Mouse (Mus musculus) midbrain, postnatal 0 days (tissue): ENCODE measurements around the gene Prss48. TPM values are rescaled to one million over a fixed set of nuclear protein-coding genes. Genes with fewer than 3 reads are reported as not detected.

Source experiments
- ATAC-seq: fragments of 200-750 bp; cut with Nextera tagmentation; 2 replicates; pipeline ENCODE4 v1.8.0; 2017; ENCODE audit warnings: moderate number of reproducible peaks, mild to moderate bottlenecking, moderate TSS enrichment, moderate library complexity; ENCODE audit not compliant: low FRiP score
- DNase-seq: peaks from one replicate; pipeline ENCODE4 v3.0.0-alpha.2; 2015; ENCODE audit warnings: low spot score
- H3K27ac ChIP-seq: fragments of 300-500 bp; sonication (generic); 2 replicates; pipeline ENCODE4 v1.5.1; 2014; ENCODE audit warnings: low read depth, mild to moderate bottlenecking, low read length, mixed read lengths
- H3K27me3 ChIP-seq: fragments of 300-500 bp; sonication (generic); 2 replicates; pipeline ENCODE4 v1.6.1; 2014; ENCODE audit warnings: low read length, control low read depth, mixed read lengths; ENCODE audit not compliant: insufficient read depth
- H3K36me3 ChIP-seq: fragments of 300-500 bp; sonication (generic); 2 replicates; pipeline ENCODE4 v1.6.1; 2014; ENCODE audit warnings: low read length, control low read depth, mixed read lengths; ENCODE audit not compliant: insufficient read depth
- H3K4me1 ChIP-seq: fragments of 300-500 bp; sonication (generic); 2 replicates; pipeline ENCODE4 v1.6.1; 2014; ENCODE audit warnings: mild to moderate bottlenecking, control low read depth, antibody characterized with exemption, low read length, mixed read lengths; ENCODE audit not compliant: insufficient read depth
- H3K4me2 ChIP-seq: fragments of 300-500 bp; sonication (generic); 2 replicates; pipeline ENCODE4 v1.6.1; 2014; ENCODE audit warnings: low read depth, mild to moderate bottlenecking, low read length, mixed read lengths; ENCODE audit not compliant: poor library complexity, severe bottlenecking
- H3K4me3 ChIP-seq: fragments of 300-500 bp; sonication (generic); 2 replicates; pipeline ENCODE4 v1.5.1; 2014; ENCODE audit warnings: low read depth, mild to moderate bottlenecking, low read length, moderate library complexity
- H3K9ac ChIP-seq: fragments of 300-500 bp; sonication (generic); replicated peaks from 2 replicates; pipeline ENCODE4 v1.6.1; 2014; ENCODE audit warnings: mild to moderate bottlenecking, low read length, moderate library complexity, mixed read lengths; ENCODE audit not compliant: poor library complexity, severe bottlenecking
- H3K9me3 ChIP-seq: fragments of 300-500 bp; sonication (generic); 2 replicates; pipeline ENCODE4 v1.6.1; 2016; ENCODE audit warnings: low read length, control low read depth
- CTCF ChIP-seq: IDR thresholded peaks from 2 replicates; pipeline ENCODE4 v1.5.1; 2016; ENCODE audit warnings: antibody characterized with exemption, mild to moderate bottlenecking
- WGBS: fragments of 180-500 bp; shearing (Covaris S2); extraction: QIAGEN DNeasy Blood & Tissue Kit; methylation state at CpG from one replicate; pipeline ENCODE4 v1.1.7; 2014; 5-methylcytosine and 5-hydroxymethylcytosine counted together
- polyA plus RNA-seq: library from polyadenylated mRNA; unstranded; fragments of >200 nt; fragmentation: Nextera tagmentation; extraction: Ambion mirVana; gene quantifications from 2 replicates; pipeline ENCODE4 v1.2.1, GENCODE M21; 2015
- total RNA-seq: library from RNA; depleted of rRNA; stranded (reverse); fragments of >200 nt; gene quantifications from 2 replicates; pipeline ENCODE4 v1.2.3, GENCODE M21; 2014; rRNA removed

Prss48 gene
- total RNA-seq (not detected in 2 replicates), polyA plus RNA-seq (not detected in 2 replicates)

GRCm38 (mm10) chr3:86002423-86002822 lies at the start of gene Prss48:
Gene Prss48 (minus strand): TSS chr3:86002491.
- H3K36me3 ChIP-seq, result no peaks in the 10 kb centered on the region
- WGBS, result 75% methylated on average over 17 of the region's 17 CpGs
- H3K4me3 ChIP-seq, result no peak within 1 kb of the TSS
- peak; percentile 44 for TF ChIP-seq CTCF
- no peak within 1 kb of the TSS for H3K4me2 ChIP-seq
- H3K27me3 ChIP-seq, result no peaks in the 10 kb centered on the region
- DNase-seq, result no peak
- H3K9ac ChIP-seq, result no peak within 1 kb of the TSS
- no peaks in the 10 kb centered on the region for H3K4me1 ChIP-seq
- no peaks in the 10 kb centered on the region for H3K9me3 ChIP-seq
- H3K27ac ChIP-seq, result no peak within 1 kb of the TSS
- no peak for ATAC-seq

- Histone ChIP-seq H3K27me3 (no peaks in the 10 kb centered on the region), H3K9ac (no peak overlapping the region), H3K36me3 (no peaks in the 10 kb centered on the region), H3K4me1 (no peaks in the 10 kb centered on the region), H3K9me3 (no peaks in the 10 kb centered on the region), H3K27ac (no peak overlapping the region), H3K4me2 (no peak overlapping the region), H3K4me3 (no peak overlapping the region)
- DNase-seq (no peak), ATAC-seq (no peak)
- WGBS, result 80% methylated on average over 2 of the region's 2 CpGs
- no peak for TF ChIP-seq CTCF
These were observed 46.8 kb upstream of the Prss48 start for GRCm38 (mm10) chr3:86049041-86049440.

DNA sequence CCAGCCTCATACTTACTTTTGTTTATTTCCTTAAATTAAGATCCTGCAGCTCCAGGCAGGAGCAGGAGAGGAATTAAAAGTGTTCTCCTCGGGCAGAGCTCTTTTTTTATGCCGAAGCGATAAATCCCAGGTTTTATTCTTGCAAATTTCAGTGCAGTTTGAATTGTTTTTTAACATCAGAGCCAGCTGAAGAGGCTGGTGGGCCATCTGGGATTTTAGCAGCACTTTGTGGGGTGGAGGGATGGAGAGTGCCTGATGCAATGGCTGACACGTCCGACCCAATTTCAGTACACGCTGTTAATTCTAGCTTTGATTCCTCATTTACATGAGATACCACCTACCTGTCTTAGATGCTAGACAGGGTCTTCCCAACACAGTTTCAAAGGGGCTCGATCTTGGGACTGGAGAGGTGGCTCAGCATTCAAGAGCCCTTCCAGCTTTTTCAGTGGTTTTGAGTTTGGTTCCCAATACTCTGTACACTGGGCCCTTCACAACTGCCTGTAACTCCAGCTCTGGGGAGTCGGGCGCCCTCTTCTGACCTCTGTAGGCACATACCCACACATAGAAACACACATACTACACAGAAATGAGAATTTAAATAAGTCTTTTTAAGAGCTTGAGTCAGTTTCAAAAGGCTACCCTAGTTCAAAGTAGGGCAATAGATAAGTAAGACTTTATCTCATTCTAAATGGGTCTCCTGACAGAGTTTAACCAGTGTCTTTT lies 45.6 kb upstream of the Prss48 start:
- TF ChIP-seq CTCF, result no peak
- DNase-seq, result no peak

DNA sequence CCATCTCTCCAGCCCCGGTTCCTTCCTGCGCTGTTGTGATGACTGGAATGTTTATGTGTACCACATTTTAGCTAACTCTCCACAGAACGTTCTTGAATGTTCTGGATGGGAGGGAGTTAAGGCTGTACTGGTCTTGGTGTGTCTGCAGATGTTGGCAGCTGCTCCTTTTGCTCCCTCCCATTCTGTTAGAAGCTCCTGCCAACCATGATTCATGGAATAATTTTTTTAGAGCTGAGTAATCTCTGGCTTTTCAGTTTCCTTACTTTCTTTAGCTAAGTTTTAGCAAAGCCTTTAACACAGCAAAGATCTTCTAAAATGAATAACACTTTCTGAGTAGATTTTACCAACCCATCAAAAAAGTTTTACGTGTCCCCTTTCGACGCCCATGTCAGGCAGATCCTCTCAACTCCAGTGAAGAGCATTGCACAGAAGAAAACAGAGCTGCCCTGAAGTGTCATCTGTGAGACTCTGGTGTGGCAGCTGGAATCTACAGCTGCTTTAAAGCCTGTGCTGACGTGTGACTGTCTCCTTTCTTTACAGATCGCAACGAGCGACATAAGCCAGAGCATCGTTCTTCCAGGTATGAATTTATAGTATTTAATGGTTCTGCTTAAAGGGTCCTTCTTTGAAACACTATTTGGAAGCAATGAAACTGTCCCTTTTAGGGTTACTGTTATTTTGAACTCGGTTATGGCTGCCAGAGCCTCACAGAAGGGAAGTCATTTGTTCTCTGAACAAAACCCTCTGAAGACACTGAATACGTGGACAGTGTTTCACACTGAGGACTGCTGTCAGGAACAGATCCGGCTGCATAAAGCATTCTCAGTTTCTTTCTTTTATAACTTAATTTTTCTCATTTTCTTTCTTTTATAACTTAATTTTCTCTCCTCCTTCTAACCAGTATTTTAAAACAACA lies 38.3 kb upstream of the Prss48 start:
- Histone ChIP-seq H3K9ac (no peak overlapping the region), H3K27ac (no peak overlapping the region), H3K4me3 (no peak overlapping the region), H3K36me3 (no peaks in the 10 kb centered on the region), H3K4me2 (no peak overlapping the region), H3K27me3 (no peaks in the 10 kb centered on the region), H3K4me1 (peaks cover 7% of the 10 kb centered on the region; the same call in 1 of the 2 replicates), H3K9me3 (no peaks in the 10 kb centered on the region)
- TF ChIP-seq CTCF, result no peak
- 64% methylated on average over 14 of the region's 14 CpGs for WGBS
- DNase-seq (no peak), ATAC-seq (no peak)

More for the DNA sequence above, 45.6 kb upstream of the Prss48 start:
- Histone ChIP-seq H3K36me3 (no peaks in the 10 kb centered on the region), H3K4me1 (no peaks in the 10 kb centered on the region), H3K4me3 (no peak overlapping the region), H3K9ac (no peak overlapping the region), H3K4me2 (no peak overlapping the region), H3K27ac (no peak overlapping the region), H3K27me3 (no peaks in the 10 kb centered on the region), H3K9me3 (no peaks in the 10 kb centered on the region)
- ATAC-seq, result no peak
- WGBS, result 90% methylated on average over 9 of the region's 9 CpGs

- ATAC-seq (no peak), DNase-seq (no peak)
- no peak overlapping the region for H3K27ac ChIP-seq
- TF ChIP-seq CTCF, result no peak
- WGBS, result 49% methylated on average over 3 of the region's 3 CpGs
- H3K4me3 ChIP-seq, result no peak overlapping the region
- no peak overlapping the region for H3K4me2 ChIP-seq
- no peak overlapping the region for H3K9ac ChIP-seq
- H3K36me3 ChIP-seq, result no peaks in the 10 kb centered on the region
- H3K27me3 ChIP-seq, result no peaks in the 10 kb centered on the region
- H3K9me3 ChIP-seq, result no peaks in the 10 kb centered on the region
- peaks cover 7% of the 10 kb centered on the region; the same call in 1 of the 2 replicates for H3K4me1 ChIP-seq
These were observed 36.4 kb upstream of the Prss48 start for GRCm38 (mm10) chr3:86038648-86039047.
